Mouse (Mus musculus): ENCODE data around the gene Mtch2. TPM values are rescaled to one million over a fixed set of nuclear protein-coding genes. Genes with fewer than 3 reads are reported as not detected.

The Mtch2 gene
- polyA plus RNA-seq (2015; fragmentation: Illumina TruSeq; extraction: RNeasy Lipid Tissue Mini Kit (QIAGEN cat#74804); ENCODE audit: insufficient read depth, low replicate concordance), result 136 TPM

GRCm38 (mm10) chr2:90846955-90847680, at the start of gene Mtch2:
Gene Mtch2, plus strand, starts transcription at chr2:90847155.

GRCm38 (mm10) chr2:90885218-90886041, 38.5 kb downstream of the Mtch2 start, which contains the start of gene C1qtnf4:
Gene C1qtnf4, plus strand, starts transcription at chr2:90885860.

GRCm38 (mm10) chr2:90904076-90904855, 57.3 kb downstream of the Mtch2 start, which contains the start of the genes Kbtbd4 and Ndufs3:
Gene Kbtbd4, plus strand, starts transcription at chr2:90904740.
Gene Ndufs3, minus strand, starts transcription at chr2:90904827.

Other genes with a start within 250 kb of the Mtch2 start
- 71.5 TPM for gene Nup160, start 169.9 kb upstream of the Mtch2 start, polyA plus RNA-seq (2015; fragmentation: Illumina TruSeq; extraction: RNeasy Lipid Tissue Mini Kit (QIAGEN cat#74804); ENCODE audit: insufficient read depth, low replicate concordance)
- gene Fnbp4, start 101.8 kb upstream of the Mtch2 start, polyA plus RNA-seq (2015; fragmentation: Illumina TruSeq; extraction: RNeasy Lipid Tissue Mini Kit (QIAGEN cat#74804); ENCODE audit: insufficient read depth, low replicate concordance), result 282 TPM
- 0.35 TPM for gene Agbl2, start 64.4 kb upstream of the Mtch2 start, polyA plus RNA-seq (2015; fragmentation: Illumina TruSeq; extraction: RNeasy Lipid Tissue Mini Kit (QIAGEN cat#74804); ENCODE audit: insufficient read depth, low replicate concordance)
- not detected for gene C1qtnf4, start 38.7 kb downstream of the Mtch2 start, polyA plus RNA-seq (2015; fragmentation: Illumina TruSeq; extraction: RNeasy Lipid Tissue Mini Kit (QIAGEN cat#74804); ENCODE audit: insufficient read depth, low replicate concordance)
- gene Kbtbd4, start 57.6 kb downstream of the Mtch2 start, polyA plus RNA-seq (2015; fragmentation: Illumina TruSeq; extraction: RNeasy Lipid Tissue Mini Kit (QIAGEN cat#74804); ENCODE audit: insufficient read depth, low replicate concordance), result 22.2 TPM
- 150 TPM for gene Ndufs3, start 57.7 kb downstream of the Mtch2 start, polyA plus RNA-seq (2015; fragmentation: Illumina TruSeq; extraction: RNeasy Lipid Tissue Mini Kit (QIAGEN cat#74804); ENCODE audit: insufficient read depth, low replicate concordance)
- gene Celf1, start 93.2 kb downstream of the Mtch2 start, polyA plus RNA-seq (2015; fragmentation: Illumina TruSeq; extraction: RNeasy Lipid Tissue Mini Kit (QIAGEN cat#74804); ENCODE audit: insufficient read depth, low replicate concordance), result 113 TPM
- 0.17 TPM for gene Rapsn, start 188.5 kb downstream of the Mtch2 start, polyA plus RNA-seq (2015; fragmentation: Illumina TruSeq; extraction: RNeasy Lipid Tissue Mini Kit (QIAGEN cat#74804); ENCODE audit: insufficient read depth, low replicate concordance)
- gene Psmc3, start 206.9 kb downstream of the Mtch2 start, polyA plus RNA-seq (2015; fragmentation: Illumina TruSeq; extraction: RNeasy Lipid Tissue Mini Kit (QIAGEN cat#74804); ENCODE audit: insufficient read depth, low replicate concordance), result 177 TPM
- 17.9 TPM for gene Slc39a13, start 223.3 kb downstream of the Mtch2 start, polyA plus RNA-seq (2015; fragmentation: Illumina TruSeq; extraction: RNeasy Lipid Tissue Mini Kit (QIAGEN cat#74804); ENCODE audit: insufficient read depth, low replicate concordance)
- gene Spi1, start 235.2 kb downstream of the Mtch2 start, polyA plus RNA-seq (2015; fragmentation: Illumina TruSeq; extraction: RNeasy Lipid Tissue Mini Kit (QIAGEN cat#74804); ENCODE audit: insufficient read depth, low replicate concordance), result 79.0 TPM

Data from spleen, adult 10 weeks (tissue).